Mouse (Mus musculus) right cerebral cortex, adult 18-20 months (tissue): ENCODE results near the gene Tmem221.
"Not testable (repeated sequence)": the region's sequence is repeated elsewhere in the genome, so short reads cannot be mapped to it uniquely, and the experiment has no call there.

Source experiments
- DNase-seq: peaks from one replicate; pipeline ENCODE4 v3.0.0; 2022; ENCODE audit warnings: mixed read lengths

Tmem221 gene

DNA sequence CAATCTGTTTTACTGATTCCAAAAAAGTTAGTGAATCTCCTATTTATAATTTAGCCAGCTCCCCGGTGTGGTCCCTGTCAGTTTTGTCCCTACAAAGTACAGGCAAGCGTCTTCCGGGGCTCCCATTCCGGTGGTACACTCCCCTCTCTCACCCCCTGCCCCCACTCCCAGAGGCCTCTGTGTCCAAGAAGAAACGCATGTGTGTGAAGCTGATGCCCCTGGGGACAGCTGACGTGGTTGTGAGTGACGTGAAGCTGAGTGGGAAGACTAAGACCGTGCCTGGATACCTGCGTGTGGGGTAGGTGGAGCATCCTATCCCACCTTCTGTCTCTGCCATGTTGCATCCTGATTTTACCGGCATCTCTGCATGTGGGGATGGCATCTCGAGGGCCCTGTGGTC is 13.6 kb downstream of the Tmem221 start:
- no peak for DNase-seq

DNA sequence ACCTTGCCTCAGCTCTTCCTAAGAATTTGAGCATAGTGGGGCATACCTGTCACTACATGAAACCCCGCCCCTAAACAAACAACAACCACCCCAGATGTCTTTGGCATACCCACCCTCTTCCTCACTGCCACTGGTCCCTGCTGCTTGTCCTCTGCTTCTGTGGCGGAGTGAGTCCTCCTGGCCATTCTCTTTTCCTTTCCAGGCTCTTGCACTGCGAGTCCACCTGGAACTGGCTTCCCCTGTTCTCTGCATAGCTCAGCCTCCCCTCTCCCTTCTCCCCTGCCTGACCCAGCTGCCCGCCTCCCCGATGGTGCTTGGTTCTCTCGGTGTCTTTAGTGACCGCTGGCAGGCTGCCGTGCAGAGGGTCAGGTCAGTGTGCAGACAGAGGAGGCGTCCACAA is 14.9 kb downstream of the Tmem221 start:
- no peak for DNase-seq

DNA sequence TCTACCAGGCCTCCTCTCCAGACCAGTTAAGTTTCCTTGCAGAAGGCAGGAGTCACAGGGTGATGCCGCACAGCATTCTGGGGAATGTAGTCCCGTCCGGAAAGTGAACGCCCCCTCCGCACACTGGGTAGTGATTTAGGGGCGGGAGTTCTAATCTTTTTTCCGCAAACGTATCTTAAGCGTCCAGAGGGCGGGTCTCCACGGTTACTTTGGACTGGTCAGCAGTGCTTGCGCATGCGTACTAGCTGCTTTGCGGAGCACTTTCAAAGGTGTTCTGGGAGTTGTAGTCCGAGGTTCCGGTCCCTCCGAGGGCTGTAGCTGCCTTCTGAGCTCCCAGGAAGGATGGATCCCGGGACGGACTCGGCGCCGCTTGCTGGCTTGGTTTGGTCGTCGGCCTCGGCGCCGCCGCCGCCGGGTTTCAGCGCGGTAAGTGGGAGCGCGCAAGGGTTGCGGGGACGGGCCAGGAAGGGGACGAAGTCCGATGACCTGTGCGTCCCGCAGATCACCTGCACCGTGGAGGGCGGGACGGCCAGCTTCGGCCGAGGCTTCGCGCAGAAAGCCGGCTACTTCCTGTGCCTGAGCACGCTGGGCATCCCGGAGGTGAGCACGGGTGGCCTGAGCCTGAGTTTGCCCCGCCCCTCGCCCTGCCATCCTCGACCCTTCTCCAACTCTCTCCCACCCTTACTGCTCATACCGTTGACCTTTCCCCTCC is 15.9 kb downstream of the Tmem221 start, which contains the start of gene Mvb12a:
Mvb12a (plus strand) TSS at position 291 of the 712 bp plus-strand sequence.
- DNase-seq = peak; percentile 98

DNA sequence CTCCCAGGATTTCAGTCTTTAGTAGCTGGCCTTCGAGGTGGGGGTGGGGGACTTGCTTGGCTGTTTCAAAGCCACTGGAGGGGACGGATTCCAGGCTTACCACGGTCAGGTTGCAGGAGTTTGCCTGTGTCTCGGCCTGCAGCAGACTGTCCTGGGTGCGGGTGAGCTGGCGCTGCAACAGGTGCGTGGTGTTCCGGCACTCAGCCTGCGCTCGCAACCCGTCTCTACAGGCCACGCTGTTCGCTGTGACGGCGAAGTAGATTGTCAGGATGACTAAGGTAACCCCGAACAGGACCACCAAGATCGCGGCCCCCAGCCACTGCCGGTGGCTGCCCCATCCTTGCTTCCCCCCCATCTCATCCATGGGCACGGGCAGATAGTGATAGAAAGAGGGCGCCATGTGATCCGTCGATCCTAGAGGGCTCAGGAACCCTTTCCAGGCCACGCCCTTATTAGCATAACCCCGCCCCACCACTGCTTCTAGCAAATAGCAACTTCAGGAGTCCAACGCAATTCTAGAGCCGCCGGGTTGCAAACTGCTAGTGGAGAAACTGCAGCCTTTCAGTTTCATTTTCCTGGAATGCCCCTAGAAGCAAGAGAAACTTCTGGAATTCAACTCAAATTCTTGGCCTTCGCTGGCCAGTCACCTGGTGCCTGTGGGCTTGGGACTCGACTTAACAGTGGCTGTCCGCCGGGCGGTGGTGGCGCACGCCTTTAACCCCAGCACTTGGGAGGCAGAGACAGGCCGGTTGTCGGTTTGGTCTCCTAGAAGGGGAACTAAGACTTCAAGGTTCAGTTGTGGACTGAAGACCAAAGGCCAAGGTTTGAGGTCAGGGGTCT is 21.4 kb downstream of the Tmem221 start, which contains the start of gene Bst2:
Bst2 (minus strand) TSS at position 429 of the 840 bp plus-strand sequence.
- peak; percentile 38 for DNase-seq

DNA sequence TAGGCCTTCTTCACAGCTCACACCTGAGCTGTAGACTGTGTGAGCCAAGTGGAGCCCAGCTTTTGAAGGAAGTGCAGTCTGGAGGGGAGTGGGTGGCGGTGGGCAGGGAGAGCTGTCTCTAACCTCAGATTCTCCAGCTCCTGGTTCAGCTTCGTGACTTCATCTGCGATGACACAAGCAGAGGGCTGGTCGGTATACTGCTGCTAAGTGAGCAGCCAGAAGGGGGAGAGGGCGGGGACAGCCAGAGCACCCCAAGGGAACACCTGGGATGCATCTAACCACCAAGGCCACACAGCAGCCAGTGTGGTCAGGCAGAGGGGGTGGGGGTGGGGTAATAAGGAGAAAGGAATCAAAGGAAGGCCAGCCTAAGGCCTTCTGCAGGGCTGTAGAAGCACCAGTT is 23.0 kb downstream of the Tmem221 start:
- DNase-seq = no peak

DNA sequence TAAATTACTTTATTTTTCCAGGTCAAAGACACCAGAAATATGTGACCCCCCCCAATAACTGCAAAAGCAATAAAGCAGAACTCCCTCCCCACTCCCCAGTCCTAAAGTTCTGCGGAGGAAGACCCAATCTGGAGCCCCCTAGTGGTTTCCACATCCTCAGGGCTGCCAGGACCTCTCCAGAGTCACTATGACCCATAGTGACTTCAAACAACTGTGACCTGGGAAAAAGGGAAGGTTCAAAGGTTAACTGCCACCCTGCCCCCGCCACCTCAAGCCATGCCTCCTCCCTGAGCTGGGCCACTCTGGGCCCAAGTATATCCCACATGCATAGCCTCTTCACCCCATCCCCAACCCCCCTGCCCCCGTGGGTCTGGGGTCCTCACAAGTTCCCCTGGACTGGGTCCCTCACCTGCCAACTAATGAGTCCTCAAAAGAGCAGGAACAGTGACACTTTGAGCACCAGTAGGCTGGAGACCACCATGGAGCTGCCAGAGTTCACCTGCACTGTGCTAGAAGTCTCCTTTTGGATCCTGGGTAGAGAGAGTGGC is 24.3 kb downstream of the Tmem221 start:
- DNase-seq = no peak

DNA sequence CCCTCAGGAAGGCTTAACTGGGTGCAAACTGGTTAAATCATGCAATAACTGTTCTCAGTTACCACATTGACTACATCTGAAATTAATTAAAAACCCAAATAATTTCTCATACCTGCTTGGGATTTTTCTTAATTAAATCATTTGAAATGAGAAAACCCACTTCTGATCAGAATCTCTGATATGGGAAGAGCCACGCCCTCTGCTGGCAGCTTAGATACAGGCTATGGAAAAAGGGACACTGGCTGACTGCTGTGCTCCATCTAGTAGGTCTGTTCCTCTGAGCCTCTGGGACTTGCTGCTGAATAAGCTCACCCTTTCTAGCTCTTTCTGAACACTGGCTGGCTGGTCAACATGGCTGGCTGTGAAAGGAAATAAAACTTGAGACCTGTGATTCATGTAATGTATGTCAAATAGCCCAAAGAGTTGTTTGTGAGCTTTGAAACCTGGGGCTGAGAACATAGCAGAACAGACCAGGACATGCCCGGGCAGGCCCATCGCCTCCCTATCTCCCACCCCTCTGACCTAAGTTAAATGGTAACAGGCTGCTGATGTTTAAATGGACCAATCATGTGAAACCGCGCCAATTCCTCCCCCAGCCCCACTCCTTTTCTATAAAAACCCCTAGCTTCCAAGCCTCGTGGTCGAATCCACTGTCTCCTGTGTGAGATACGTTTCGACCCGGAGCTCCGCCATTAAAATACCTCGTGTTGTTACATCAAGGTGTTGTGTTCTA is 27.8 kb downstream of the Tmem221 start:
- not testable (repeated sequence) for DNase-seq

DNA sequence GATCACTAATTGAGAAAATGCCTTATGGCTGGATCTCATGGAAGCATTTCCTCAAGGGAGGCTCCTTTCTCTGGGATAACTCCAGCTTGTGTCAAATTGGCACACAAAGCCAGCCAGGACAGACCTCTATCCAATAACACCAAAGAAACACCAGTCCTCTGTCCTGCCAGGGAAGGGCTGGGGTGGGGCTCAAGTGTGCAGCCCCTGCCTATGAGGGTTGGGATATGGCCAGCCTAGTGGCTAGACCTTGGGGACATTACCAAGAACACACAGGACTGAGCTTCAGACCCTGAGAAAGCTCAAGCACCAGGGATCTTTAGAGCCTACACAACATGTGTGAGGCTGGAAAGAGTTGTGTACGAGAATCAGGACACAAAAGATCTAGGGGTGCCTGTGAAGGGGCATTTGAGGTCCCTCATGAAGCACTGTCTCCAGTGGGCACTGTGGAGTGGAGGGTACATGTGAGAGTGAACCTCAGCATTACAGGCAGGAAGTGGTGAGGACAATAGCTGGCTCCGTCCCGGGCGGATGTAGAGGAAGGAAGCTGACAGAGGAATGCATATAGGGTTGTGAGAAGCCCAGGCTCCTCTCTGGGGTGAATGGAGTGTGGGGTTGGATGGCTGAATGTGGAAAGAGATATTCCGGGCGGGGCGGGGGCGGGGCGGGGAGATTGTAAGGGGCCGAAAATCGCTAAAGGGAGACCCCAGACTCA is 30.2 kb downstream of the Tmem221 start:
- no peak for DNase-seq

DNA sequence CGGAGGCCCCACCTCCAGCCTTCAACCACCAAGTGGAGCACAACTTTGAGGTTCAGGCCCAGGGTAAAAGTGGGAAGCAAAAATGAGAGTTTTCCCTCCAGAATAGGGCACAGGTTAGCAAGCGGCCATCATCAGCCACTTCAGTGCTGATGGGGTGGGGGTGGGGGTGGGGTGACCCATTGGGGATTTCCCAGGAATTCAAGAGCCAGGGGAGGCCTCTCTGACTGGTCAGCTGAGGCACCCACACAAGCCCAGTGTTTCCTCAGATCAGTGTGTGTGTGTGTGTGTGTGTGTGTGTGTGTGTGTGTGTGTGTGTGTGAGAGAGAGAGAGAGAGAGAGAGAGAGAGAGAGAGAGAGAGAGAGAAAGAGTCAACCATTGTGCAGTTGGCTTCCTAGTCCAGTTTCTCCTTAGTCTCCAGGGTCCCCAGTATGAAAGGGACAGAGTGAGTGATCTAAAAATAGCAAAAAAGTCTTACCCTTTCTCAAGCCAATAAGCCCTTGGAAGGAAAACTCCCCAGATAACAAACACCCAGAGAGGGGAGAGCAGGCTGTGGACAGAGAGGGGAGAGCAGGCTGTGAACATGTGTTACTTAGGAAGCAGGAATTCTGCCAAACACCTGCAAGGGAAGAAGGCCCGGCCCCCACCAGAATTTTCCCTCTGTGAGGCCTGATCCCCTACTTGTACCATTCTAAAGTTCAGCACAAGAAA is 31.4 kb downstream of the Tmem221 start:
- DNase-seq = no peak

DNA sequence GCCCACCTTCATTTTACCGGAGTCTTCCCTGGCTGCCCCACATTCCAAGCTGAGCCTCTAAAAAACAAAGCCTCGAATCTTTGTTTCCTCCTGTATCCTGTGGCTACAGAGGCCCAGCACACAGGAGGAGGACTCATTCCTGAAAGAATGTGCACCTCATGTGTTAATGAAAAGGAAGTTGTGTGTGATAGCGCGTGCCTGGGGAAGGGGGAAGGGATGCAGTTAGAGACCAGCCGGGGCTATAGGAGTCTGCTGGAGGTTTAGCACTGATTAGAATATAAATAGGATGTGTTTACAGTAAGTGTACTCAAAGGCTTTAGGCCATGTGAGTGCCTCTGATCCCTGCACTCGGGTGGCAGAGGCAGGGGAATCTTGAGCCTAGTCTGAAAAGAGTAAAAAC is 32.4 kb downstream of the Tmem221 start:
- no peak for DNase-seq

DNA sequence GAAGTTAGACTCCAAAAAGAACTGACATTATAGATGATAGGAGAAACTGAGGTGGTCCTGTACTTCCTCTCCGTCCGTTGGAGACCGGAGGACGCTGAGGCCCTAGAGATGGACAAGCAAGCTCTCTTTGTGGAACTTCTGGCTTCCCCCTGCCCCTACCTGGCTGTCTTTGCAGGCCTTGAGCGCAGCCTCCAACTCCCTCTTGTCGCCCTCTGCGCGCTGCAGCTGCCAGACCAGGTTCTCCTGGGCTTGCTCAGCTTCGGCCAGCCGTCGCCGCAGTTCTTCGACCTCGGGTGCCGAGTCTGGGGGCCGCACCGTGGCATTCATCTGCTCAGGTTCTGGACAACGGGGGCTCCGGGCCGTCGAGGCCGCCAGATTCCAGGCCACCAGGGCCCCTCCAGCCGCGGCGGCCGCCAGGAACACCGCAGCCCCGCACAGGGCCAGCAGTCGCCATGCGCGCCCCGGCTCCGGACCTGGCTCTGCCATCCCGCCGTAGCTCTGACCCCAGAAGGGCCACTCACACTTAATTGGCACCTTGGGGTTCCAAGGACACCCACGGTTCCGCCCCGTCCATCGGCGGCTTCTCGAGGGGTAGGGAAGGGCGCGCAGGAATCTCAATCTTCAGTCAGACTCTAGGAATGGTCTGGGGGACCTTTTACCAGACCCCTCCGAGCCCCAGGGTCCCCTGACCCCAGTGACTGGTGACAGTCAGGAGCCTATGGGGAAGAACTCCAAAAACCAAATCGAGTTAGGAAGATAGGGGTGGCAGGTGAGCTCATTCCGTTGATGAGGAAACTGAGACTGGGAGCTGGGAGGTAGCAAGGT is 33.2 kb downstream of the Tmem221 start, which contains the start of gene Ccdc194:
Ccdc194 (minus strand) TSS at position 486 of the 825 bp plus-strand sequence.
- DNase-seq = no peak

DNA sequence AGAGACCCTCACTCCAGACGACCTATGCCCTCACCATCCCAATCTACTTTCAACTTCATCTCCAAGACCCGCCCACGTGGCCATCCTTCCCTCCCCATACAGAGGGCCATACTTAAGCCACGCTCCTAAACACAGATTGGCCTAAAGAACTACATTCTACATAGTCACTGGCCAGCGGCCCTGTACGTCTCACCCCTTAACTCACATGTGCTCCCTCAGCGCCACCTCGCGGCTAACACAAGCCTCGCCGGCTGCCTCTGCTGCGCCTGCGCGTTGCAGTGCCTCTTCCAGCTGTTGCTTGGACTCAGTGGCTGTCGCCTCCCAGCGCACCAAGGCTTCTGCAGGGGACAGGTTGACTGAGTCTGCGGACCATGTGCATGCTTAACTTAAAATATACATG is 37.0 kb downstream of the Tmem221 start:
- peak; percentile 90 for DNase-seq

DNA sequence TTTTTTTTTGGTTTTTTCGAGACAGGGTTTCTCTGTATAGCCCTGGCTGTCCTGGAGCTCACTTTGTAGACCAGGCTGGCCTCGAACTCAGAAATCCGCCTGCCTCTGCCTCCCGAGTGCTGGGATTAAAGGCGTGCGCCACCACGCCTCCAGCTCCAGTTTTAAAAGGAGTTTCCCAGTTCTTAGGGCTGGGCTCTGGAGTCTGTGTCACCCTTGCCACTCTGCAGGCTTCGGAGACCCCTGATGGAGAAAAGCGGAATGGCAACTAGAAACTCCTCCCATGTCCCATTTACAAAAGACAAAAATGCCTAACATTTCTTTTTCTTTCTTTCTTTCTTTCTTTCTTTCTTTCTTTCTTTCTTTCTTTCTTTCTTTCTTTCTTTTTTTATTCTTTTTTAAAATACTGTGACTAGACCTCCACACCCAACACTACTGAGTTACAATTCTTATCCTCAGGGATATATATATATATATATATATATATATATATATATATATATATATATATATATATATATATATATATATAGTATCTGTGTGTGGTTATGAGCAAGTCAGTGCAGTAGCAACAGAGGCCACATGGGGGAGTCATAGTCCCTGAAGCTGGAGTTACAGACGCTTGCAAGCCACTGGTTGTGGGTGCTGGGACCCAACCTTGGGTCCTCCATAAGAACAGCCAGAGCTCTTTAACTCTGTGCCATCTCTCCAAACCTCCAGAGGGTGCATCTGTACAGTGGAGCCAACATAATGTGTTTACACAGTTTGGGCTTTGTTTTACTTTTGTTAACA is 39.4 kb downstream of the Tmem221 start:
- DNase-seq = not testable (repeated sequence)

DNA sequence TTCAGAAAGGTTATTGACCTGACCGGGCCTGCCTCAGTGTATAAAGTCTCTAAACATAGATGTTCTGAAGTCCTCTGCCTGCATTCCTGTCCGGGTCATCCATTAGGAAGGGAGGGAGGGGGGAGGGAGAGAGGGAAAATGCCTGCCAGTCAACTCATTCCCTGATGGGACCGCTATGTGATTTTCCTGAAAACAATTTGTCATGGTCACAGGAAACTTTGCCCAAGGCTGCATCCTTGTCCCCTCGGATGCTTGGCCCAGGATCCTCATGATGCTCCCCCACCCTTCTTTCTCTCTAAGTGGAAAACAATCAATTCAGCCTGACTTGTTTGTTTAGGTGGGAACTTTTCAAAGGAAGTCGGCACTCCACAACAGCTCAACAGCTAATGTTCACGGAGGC is 41.9 kb downstream of the Tmem221 start:
- no peak for DNase-seq

DNA sequence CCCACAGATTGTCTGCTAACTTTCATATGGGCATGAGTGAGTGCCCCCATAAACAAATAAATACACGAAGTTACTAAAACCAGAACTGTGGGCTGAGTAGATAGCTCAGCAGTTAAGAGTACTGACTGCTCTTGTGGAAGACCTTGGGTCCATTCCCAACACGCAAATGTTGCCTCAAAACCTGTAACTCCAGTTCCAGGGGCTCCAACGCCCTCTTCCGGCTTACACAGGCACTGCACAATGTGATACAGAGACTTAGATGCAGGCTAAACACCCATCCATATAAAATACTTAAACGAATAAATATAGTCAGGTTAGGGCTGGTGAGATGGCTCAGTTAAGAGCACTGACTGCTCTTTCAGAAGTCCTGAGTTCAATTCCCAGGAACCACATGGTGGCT is 43.6 kb downstream of the Tmem221 start:
- DNase-seq = no peak

DNA sequence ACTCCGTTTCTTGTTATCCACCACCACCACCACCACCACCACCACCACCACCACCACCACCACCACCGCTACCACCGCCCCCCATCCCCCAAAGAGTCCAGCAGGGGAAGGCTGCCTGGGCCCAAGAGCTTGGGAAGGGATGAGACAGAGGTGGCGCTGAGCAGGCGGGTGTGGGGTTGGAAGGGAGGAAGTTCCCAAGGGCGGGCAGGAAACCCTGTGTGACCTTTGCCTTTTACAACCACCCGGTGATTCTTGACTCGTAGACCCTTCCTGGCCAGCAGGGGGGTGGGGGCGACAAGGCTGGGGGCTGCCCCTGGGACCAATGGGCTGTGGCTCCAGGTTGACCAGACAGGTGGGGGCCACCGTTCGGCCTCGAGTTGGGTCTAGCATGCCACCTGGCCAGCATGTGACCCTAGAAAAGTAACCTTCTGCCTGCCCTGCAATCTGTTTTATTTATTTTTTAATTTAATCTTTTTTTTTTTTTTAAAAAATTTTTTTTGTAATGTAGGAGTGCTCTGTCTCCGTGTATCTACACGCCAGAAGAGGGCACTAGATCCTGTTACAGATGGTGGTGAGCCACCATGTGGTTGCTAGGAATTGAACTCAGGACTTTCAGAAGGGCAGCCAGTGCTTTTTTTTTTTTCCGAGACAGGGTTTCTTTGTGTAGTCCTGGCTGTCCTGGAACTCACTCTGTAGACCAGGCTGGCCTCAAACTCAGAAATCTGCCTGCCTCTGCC is 45.5 kb downstream of the Tmem221 start:
- DNase-seq = no peak

DNA sequence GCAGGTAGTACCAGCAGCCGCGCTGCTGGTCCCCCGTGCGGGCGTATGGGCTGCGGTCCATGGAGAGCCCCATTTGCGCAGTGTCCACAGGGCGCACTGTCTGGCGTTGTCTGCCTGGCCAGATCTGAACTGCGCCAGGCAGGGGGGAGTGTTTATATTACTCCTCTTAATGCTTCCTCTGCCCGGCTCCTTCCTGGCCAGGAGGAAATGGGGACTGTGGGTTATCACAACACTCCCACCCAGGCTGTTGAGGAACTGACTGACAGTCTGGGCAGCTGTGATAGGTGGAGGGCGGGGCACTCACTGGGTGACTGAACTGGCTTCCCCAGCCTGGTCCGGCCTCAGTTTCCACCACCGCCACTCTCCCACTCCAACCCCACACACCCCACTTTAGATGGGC is 47.0 kb downstream of the Tmem221 start, which contains the start of gene Plvap:
Plvap (minus strand) TSS at position 109 of the 400 bp plus-strand sequence.
- DNase-seq = no peak

DNA sequence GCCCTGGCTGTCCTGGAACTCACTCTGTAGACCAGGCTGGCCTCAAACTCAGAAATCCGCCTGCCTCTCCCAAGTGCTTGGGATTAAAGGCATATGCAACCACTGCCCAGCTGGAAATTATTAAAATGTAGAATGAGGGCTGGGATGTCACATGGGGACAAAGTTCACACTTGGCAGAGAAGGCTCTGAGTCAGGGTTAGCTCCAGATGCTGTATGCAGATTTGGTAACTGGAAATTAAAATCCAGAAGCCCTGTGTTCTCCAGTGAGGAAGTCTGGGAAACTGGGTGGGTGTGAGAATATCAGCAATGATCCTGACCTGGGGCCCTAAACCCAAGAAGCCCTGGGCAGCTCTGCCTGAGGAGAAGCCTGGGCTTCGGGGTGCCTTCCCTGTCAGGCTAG is 49.4 kb downstream of the Tmem221 start:
- DNase-seq = no peak

DNA sequence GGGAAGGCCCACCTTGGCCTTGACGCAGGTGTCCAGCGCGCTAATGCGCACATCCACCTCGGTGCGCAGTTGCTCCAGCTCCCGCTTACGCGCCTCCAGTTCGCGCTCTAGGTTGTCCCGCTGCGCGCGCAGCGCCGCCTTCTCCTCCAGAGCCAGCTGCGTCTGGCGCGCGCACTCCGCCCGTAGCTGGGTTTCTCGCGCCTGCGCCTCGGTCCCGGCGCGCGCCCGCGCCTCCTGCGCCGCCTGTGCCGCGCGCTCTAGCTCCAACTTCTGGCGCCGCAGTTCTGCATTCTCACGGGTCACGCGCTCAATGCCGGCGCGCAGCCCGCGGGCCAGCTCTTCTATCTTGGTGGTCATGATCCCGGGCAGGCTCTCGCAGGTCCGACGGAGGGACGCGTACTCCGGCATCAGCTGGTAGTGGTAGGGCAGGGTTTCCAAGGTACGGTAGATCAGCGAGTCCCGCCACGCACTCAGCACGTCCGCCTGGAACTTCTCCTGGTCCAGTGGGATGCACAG is 51.0 kb downstream of the Tmem221 start:
- DNase-seq = peak; percentile 92
